In genomic region chr1:63181019-63181418, GRCm38 (mm10) we compare ENCODE assay signal across 8 mouse cellular contexts. TPM values are rescaled to one million over a fixed set of nuclear protein-coding genes. Genes with fewer than 3 reads are reported as not detected.
DNase-seq lines count a peak whose midpoint lies in the region; ATAC-seq lines count a peak whose summit lies in the region.

No protein-coding gene starts in this region.

- peaks cover 11% of the 10 kb centered on the region for H3K4me1 ChIP-seq in hindbrain, embryonic 10.5 days (replicated peaks)
- H3K4me1 ChIP-seq in lung, embryonic 15.5 days = peaks cover 12% of the 10 kb centered on the region

- peaks cover 38% of the 10 kb centered on the region for H3K36me3 ChIP-seq in hindbrain, embryonic 10.5 days
- peaks cover 24% of the 10 kb centered on the region for H3K36me3 ChIP-seq in lung, embryonic 15.5 days

- 0 out of 2 replicates have a peak overlapping the region, but pooled peaks have one; percentile 12 for H3K27ac ChIP-seq in hindbrain, embryonic 10.5 days
- H3K27ac ChIP-seq in lung, embryonic 15.5 days = no peak overlapping the region

- H3K4me2 ChIP-seq in lung, embryonic 15.5 days = no peak overlapping the region

- ATAC-seq in lung, embryonic 15.5 days (ENCODE audit: borderline replicate concordance, extremely low read depth, low FRiP score, low TSS enrichment) = peak; percentile 71

- 6% methylated on average over 3 of the region's 3 CpGs for WGBS in hindbrain, embryonic 10.5 days
- under 1% methylated on average over 3 of the region's 3 CpGs for WGBS in lung, embryonic 15.5 days

- no peak overlapping the region for H3K4me3 ChIP-seq in hindbrain, embryonic 10.5 days
- H3K4me3 ChIP-seq in lung, embryonic 15.5 days = no peak overlapping the region

- no peaks in the 10 kb centered on the region for H3K9me3 ChIP-seq in hindbrain, embryonic 10.5 days
- no peaks in the 10 kb centered on the region for H3K9me3 ChIP-seq in lung, embryonic 15.5 days

- H3K27me3 ChIP-seq in hindbrain, embryonic 10.5 days (ENCODE audit: insufficient read depth, poor library complexity, severe bottlenecking) = no peaks in the 10 kb centered on the region
- H3K27me3 ChIP-seq in lung, embryonic 15.5 days = no peaks in the 10 kb centered on the region

- H3K9ac ChIP-seq in lung, embryonic 15.5 days = no peak overlapping the region

- peak; percentile 99 for DNase-seq in MEL-GATA-1-ER (ENCODE audit: extremely low read depth, low read depth)
- DNase-seq in cerebellum, adult 8-10 months = peak; percentile 82
- DNase-seq in forelimb bud, embryonic 11.5 days (ENCODE audit: low read depth, low spot score) = peak; percentile 97
- DNase-seq in hindbrain, embryonic 10.5 days (ENCODE audit: low spot score) = peak; percentile 93
- peak; percentile 96 for DNase-seq in layer of hippocampus, adult 9-10 months (ENCODE audit: low spot score)
- DNase-seq in ovary, postnatal 10 days (ENCODE audit: low spot score) = peak; percentile 68
- peak; percentile 97 for DNase-seq in thymus, postnatal 0 days (ENCODE audit: low spot score)

RNA-seq across cellular contexts. Expression of gene Ndufs1, which starts 4.4 kb away (rescaled TPM):
- polyA plus RNA-seq in hindbrain, embryonic 10.5 days (2016; fragmentation: Nextera tagmentation; extraction: Ambion mirVana) = 124 and 134 TPM in 2 replicates
- polyA plus RNA-seq in lung, embryonic 15.5 days (2015; fragmentation: Nextera tagmentation; extraction: Ambion mirVana) = 131 and 132 TPM in 2 replicates
- polyA plus RNA-seq in thymus, postnatal 0 days (2015; fragmentation: Nextera tagmentation; extraction: Ambion mirVana) = 102 and 108 TPM in 2 replicates

RNA-seq across cellular contexts. Expression of gene Eef1b2, which starts 4.4 kb away (rescaled TPM):
- 512 and 606 TPM in 2 replicates for polyA plus RNA-seq in hindbrain, embryonic 10.5 days (2016; fragmentation: Nextera tagmentation; extraction: Ambion mirVana)
- polyA plus RNA-seq in lung, embryonic 15.5 days (2015; fragmentation: Nextera tagmentation; extraction: Ambion mirVana) = 516 and 540 TPM in 2 replicates
- 640 and 651 TPM in 2 replicates for polyA plus RNA-seq in thymus, postnatal 0 days (2015; fragmentation: Nextera tagmentation; extraction: Ambion mirVana)

RNA-seq across cellular contexts. Expression of gene Gpr1, which starts 33.3 kb away (rescaled TPM):
- polyA plus RNA-seq in hindbrain, embryonic 10.5 days (2016; fragmentation: Nextera tagmentation; extraction: Ambion mirVana) = 0.19 and 0.26 TPM in 2 replicates
- not detected in 2 replicates for polyA plus RNA-seq in lung, embryonic 15.5 days (2015; fragmentation: Nextera tagmentation; extraction: Ambion mirVana)
- polyA plus RNA-seq in thymus, postnatal 0 days (2015; fragmentation: Nextera tagmentation; extraction: Ambion mirVana) = 0.31 and 0.44 TPM in 2 replicates
